In the genomic region with DNA sequence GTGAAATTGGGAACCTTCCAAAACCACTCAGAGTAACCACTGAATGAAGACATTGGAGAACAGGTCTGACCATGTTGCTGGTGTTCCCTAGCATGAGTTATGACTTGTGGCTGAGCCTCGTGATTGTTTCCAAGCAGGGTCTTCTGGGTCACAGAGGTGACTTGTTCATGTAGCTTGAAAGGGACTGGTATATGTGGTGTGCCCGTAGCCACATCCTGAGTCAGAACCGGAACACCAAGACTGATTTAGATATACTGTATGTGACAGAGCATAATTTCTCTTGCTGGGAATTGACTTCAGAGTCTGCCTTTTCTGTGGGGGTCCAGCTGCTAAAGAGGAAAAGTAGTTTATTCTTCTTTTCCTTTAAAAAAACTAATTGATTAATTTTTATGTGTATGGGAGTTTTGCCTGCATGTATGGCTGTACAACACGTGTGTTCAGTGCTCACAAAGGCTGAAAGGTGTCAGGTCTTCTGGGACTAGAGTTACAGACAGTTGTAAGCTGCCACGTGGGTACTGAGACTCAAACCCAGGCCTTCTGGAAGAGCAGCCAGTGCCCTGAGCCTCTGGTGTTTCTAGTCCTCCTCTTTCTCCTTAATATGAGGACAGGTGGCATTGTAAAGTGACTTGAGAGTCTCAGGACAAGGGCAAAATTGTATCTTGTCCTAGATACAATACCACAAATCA, we compare ENCODE assay signal across 25 mouse cellular contexts.
DNase-seq lines count a peak whose midpoint lies in the region; TF ChIP-seq lines count a peak whose summit lies in the region.
"Had no signal": no experiment of that assay in that cellular context is flagged by ENCODE, and none has a peak within 500 bp of the region (broad histone marks: within the 10 kb centered on the region; RNA-seq: fewer than 3 reads in every experiment).

No protein-coding gene starts in this region.

- H3K27ac ChIP-seq in CH12.LX (ENCODE audit: insufficient read depth, low read depth): no peak overlapping the region
- H3K27ac ChIP-seq: heart, adult 2 months; heart, embryonic 13.5 days; hindbrain, embryonic 13.5 days; layer of hippocampus, adult 2 months; liver, embryonic 14.5 days had no signal

- H3K9me3 ChIP-seq in CH12.LX (replicated peaks; ENCODE audit: low read length): no peaks in the 10 kb centered on the region
- H3K9me3 ChIP-seq: heart, embryonic 13.5 days; hindbrain, embryonic 13.5 days had no signal

- H3K9ac ChIP-seq in CH12.LX (ENCODE audit: insufficient read depth, low read depth): no peak overlapping the region
- H3K9ac ChIP-seq: forebrain, postnatal 0 days; heart, embryonic 13.5 days; hindbrain, embryonic 13.5 days; liver, embryonic 14.5 days; lung, embryonic 14.5 days had no signal

- no peaks in the 10 kb centered on the region for H3K27me3 ChIP-seq in CH12.LX (replicated peaks)
- H3K27me3 ChIP-seq: heart, embryonic 13.5 days had no signal

- dilution Hi-C loops in CH12.LX (cut with MboI; ENCODE audit: extremely low pct_ligation_motif_present, extremely low pct_unique_long_range_greater_than_20kb, low sequenced_read_pairs): no loop called here

- in situ Hi-C loops in CH12.LX (cut with MboI; ENCODE audit: low pct_ligation_motif_present, low pct_unique_long_range_greater_than_20kb, low sequenced_read_pairs): no loop called here

- H3K79me2 ChIP-seq in CH12.LX (replicated peaks; ENCODE audit: control insufficient read depth, extremely low read depth, insufficient read depth, poor library complexity, severe bottlenecking): no peaks in the 10 kb centered on the region

- DNase-seq in 416B (ENCODE audit: low read depth) (peak; percentile 88), CH12.LX (ENCODE audit: extremely low read depth) (peak; percentile 76)
- peak; percentile 83 for DNase-seq in induced T-regulatory cell, adult 2 months (ENCODE audit: low read depth)
- DNase-seq in naive thymus-derived CD4-positive, alpha-beta T cell, adult 2 months (ENCODE audit: low read depth): peak; percentile 61
- DNase-seq in testis, postnatal 14 days (ENCODE audit: low spot score): no peak
- DNase-seq in layer of hippocampus, adult 11-12 months (ENCODE audit: low spot score): no peak
- no peak for DNase-seq in frontal cortex, postnatal 25 days (ENCODE audit: low spot score in 2 of 2)
- DNase-seq: cerebellum, adult 11 months; cerebellum, adult 9-11 months; forebrain, postnatal 0 days; gastrocnemius, postnatal 25 days; heart, adult 2 months; heart, postnatal 14 days; kidney, adult 8-10 months; kidney, postnatal 10 days; layer of hippocampus, postnatal 36 days; lung, embryonic 14.5 days; retina, postnatal 1 day; right cerebral cortex, postnatal 25 days; spleen, adult 18-20 months; thymus, postnatal 36 days had no signal

- peaks cover 10 to 24% of the 10 kb centered on the region in 2 experiments; a peak in 3 of 4 replicates for H3K4me1 ChIP-seq in CH12.LX (ENCODE audit: control insufficient read depth in 1 of 2, insufficient read depth in 2 of 2)
- H3K4me1 ChIP-seq: heart, embryonic 13.5 days; hindbrain, embryonic 13.5 days had no signal

- no peak overlapping the region for H3K4me3 ChIP-seq in CH12.LX (replicated peaks in 1 of 3; ENCODE audit: low read depth in 2 of 3, low read length in 2 of 3, poor library complexity in 1 of 3)
- H3K4me3 ChIP-seq: heart, adult 2 months; heart, embryonic 13.5 days; hindbrain, embryonic 13.5 days; layer of hippocampus, adult 2 months had no signal

- no peak overlapping the region for H3K4me2 ChIP-seq in CH12.LX (ENCODE audit: insufficient read depth, low read depth, poor library complexity, severe bottlenecking)
- H3K4me2 ChIP-seq: heart, embryonic 13.5 days; hindbrain, embryonic 13.5 days; lung, embryonic 14.5 days had no signal

- no peaks in the 10 kb centered on the region for H3K36me3 ChIP-seq in CH12.LX (replicated peaks in 1 of 2; ENCODE audit: control insufficient read depth in 1 of 2, insufficient read depth in 1 of 2, low read length in 1 of 2)
- H3K36me3 ChIP-seq: heart, embryonic 13.5 days; hindbrain, embryonic 13.5 days had no signal

- TF ChIP-seq RAD21 in CH12.LX (IDR thresholded peaks at IDR 0.05; ENCODE audit: low read depth, low read length): no peak

- TF ChIP-seq POLR2A in CH12.LX (IDR thresholded peaks at IDR 0.05; ENCODE audit: low read depth, low read length): no peak

- no peak for TF ChIP-seq CTCF in CH12.LX (conservative IDR thresholded peaks at IDR 0.05 in 1 of 2, IDR thresholded peaks at IDR 0.05 in 1 of 2; ENCODE audit: low read depth in 2 of 2, low read length in 2 of 2)

- TF ChIP-seq EP300 in CH12.LX (IDR thresholded peaks at IDR 0.05; ENCODE audit: low read length): peak; percentile 63

TF ChIP-seq in CH12.LX, 34 proteins besides CTCF, POLR2A, EP300 and RAD21:
- TF ChIP-seq HCFC1 (IDR thresholded peaks at IDR 0.05; ENCODE audit: low read depth, low read length): no peak
- TF ChIP-seq USF2 (conservative IDR thresholded peaks at IDR 0.05; ENCODE audit: low read depth, low read length): no peak
- no peak for TF ChIP-seq MAZ (IDR thresholded peaks at IDR 0.05; ENCODE audit: low read depth, low read length)
- peak; percentile 69 for TF ChIP-seq MAX (IDR thresholded peaks at IDR 0.05; ENCODE audit: low read length)
- TF ChIP-seq ZMIZ1 (IDR thresholded peaks at IDR 0.05; ENCODE audit: low read depth, low read length): no peak
- no peak for TF ChIP-seq MAFK (IDR thresholded peaks at IDR 0.05; ENCODE audit: insufficient replicate concordance, low read length)
- TF ChIP-seq ZC3H11A (IDR thresholded peaks at IDR 0.05; ENCODE audit: low read depth, low read length): no peak
- peak; percentile 61 for TF ChIP-seq MXI1 (IDR thresholded peaks at IDR 0.05; ENCODE audit: low read depth, low read length)
- no peak for TF ChIP-seq NELFE (IDR thresholded peaks at IDR 0.05; ENCODE audit: low read depth, low read length)
- TF ChIP-seq ZKSCAN1 (IDR thresholded peaks at IDR 0.05; ENCODE audit: borderline replicate concordance, low read depth, low read length): no peak
- peak; percentile 90 for TF ChIP-seq BHLHE40 (IDR thresholded peaks at IDR 0.05; ENCODE audit: low read depth, low read length)
- TF ChIP-seq MYC (IDR thresholded peaks at IDR 0.05; ENCODE audit: low read depth, low read length): peak; percentile 62
- no peak for TF ChIP-seq PAX5 (IDR thresholded peaks at IDR 0.05; ENCODE audit: low read length)
- TF ChIP-seq RCOR1 (conservative IDR thresholded peaks at IDR 0.05; ENCODE audit: low read depth, low read length): no peak
- TF ChIP-seq ETS1 (conservative IDR thresholded peaks at IDR 0.05; ENCODE audit: low read depth, low read length): peak; percentile 85
- TF ChIP-seq JUND (conservative IDR thresholded peaks at IDR 0.05; ENCODE audit: low read depth, low read length): no peak; the same call in 1 of the 2 replicates
- TF ChIP-seq USF1 (IDR thresholded peaks at IDR 0.05; ENCODE audit: low read depth, low read length): no peak
- TF ChIP-seq NRF1 (IDR thresholded peaks at IDR 0.05; ENCODE audit: low read depth, low read length): no peak
- no peak for TF ChIP-seq CHD2 (IDR thresholded peaks at IDR 0.05; ENCODE audit: low read length)
- TF ChIP-seq GABPA (IDR thresholded peaks at IDR 0.05; ENCODE audit: insufficient replicate concordance, low read depth, low read length): no peak
- no peak for TF ChIP-seq E2F4 (IDR thresholded peaks at IDR 0.05; ENCODE audit: insufficient replicate concordance, low read depth, low read length)
- TF ChIP-seq POLR2AphosphoS2 (IDR thresholded peaks at IDR 0.05; ENCODE audit: low read depth, low read length): no peak
- no peak for TF ChIP-seq UBTF (IDR thresholded peaks at IDR 0.05; ENCODE audit: low read depth, low read length)
- no peak for TF ChIP-seq KAT2A (IDR thresholded peaks at IDR 0.05; ENCODE audit: insufficient replicate concordance, low read length)
- TF ChIP-seq SIN3A (IDR thresholded peaks at IDR 0.05; ENCODE audit: low read length): no peak
- no peak for TF ChIP-seq ZNF384 (IDR thresholded peaks at IDR 0.05; ENCODE audit: low read depth, low read length)
- peak; percentile 88 for TF ChIP-seq IRF4 (IDR thresholded peaks at IDR 0.05; ENCODE audit: low read depth, low read length)
- no peak for TF ChIP-seq SMC3 (IDR thresholded peaks at IDR 0.05; ENCODE audit: low read depth, low read length)
- peak; percentile 33; the same call in 1 of the 2 replicates for TF ChIP-seq TCF12 (IDR thresholded peaks at IDR 0.05; ENCODE audit: low read depth, low read length)
- no peak for TF ChIP-seq ELF1 (IDR thresholded peaks at IDR 0.05; ENCODE audit: low read depth, low read length)
- TF ChIP-seq JUN (IDR thresholded peaks at IDR 0.05; ENCODE audit: insufficient read depth, low read depth, low read length): 0 out of 2 replicates have a peak, but pooled peaks have one; percentile 23
- TF ChIP-seq TBP (conservative IDR thresholded peaks at IDR 0.05; ENCODE audit: low read depth, low read length): no peak
- peak; percentile 85 for TF ChIP-seq MEF2A (IDR thresholded peaks at IDR 0.05; ENCODE audit: borderline replicate concordance, low read depth, low read length)
- TF ChIP-seq CHD1 (IDR thresholded peaks at IDR 0.05; ENCODE audit: low read depth, low read length): no peak
TF ChIP-seq in CH12.LX: peak in this region for 9.

Comparison
In these comparisons a context has a peak if more than half of its experiments do, and no peak if none do; other contexts are left out.
1. DNase-seq: peak in 416B (single experiment), CH12.LX (single experiment), induced T-regulatory cell, adult 2 months (single experiment) and naive thymus-derived CD4-positive, alpha-beta T cell, adult 2 months (single experiment); none in testis, postnatal 14 days (single experiment), layer of hippocampus, adult 11-12 months (single experiment) and frontal cortex, postnatal 25 days (0 of 2).